Mouse (Mus musculus): ENCODE measurements around the gene Acox3. TPM values are rescaled to one million over a fixed set of nuclear protein-coding genes. Genes with fewer than 3 reads are reported as not detected.

Gene Acox3
- 27.1 TPM for polyA plus RNA-seq (2014; fragmentation: Illumina TruSeq; extraction: RNeasy Lipid Tissue Mini Kit (QIAGEN cat#74804); ENCODE audit: low read depth, low replicate concordance)

DNA sequence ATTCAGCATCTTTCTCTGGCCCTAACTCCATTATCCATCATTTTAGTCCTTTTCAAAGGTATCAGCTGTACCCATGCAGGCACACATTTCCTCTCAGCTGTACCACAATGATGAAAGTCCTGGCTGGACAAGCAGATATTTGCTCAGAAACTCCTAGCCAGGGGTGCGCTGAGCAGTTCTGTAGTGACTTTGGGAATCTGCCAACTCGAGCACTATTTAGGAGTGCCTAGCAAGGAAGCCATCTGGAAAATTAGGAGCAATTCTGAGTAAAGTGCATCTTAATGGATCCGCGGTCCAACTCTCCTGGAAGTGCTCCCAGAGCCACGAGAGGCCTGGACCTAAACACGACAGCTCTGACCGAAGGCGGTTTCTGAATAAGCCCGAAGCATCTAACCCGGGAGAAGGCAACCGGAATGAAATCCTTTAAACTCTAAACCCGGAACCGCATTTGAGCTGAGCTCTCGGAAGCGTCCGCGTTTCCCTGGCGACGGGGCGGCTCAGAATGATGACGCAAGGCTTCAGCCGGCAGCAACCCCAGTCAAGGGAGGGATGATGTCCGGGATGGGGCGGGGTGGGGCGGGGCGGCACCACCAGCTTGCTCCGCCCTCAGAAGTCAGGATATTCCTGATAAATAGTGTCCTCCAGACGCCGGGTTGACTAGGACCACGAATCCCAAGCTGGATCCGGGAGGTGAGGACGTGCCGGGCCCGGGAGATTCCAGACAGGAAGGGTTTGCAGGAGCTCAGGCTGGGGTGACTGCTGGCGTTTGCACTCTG is at the start of gene Acox3:
Gene Acox3 (plus strand): TSS at position 596 of the 776 bp plus-strand sequence.

DNA sequence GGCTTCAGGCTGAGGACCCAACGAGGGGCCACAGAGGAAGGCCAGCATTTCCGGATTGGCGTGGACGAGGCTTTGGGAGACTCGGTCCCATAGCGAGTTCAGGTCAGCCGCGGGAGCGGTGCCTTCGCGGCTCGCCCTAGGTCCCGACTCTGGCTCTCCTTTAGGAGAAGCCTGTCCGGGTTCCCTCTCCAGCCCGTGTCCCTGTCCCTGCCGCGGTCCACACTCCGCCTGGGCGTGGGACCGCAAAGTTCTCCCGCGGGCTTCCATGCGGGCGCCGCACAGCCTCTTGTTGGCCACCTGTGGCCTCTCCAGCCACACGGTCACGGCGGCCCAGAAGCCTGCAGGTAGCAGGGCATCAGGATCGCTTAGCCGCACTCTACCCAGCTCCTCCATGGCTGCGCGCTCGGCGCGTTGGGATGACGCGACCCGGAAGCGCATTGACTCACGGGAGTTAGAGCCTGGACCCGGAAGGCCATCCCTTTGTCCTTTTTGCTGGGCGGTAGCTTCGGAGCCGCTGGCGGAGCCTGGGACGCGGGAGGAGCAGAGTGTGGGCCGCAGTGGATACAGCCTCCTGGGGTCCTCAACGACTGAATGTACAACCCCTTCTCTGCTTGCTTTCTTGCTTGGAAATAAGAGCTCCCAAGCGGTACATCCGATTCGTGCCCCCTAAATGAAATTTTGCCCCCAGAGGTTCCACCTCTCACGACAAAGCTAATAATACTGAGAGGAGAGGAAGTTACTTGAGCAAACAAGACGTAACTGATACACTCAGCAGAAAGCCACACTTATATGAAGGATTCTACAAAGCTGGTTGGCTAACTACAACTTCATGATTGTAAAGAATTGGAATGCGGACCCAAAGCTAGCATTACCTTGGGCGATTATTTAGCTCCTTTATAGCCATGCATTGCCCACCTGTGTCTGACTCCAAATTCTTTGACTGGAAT is 7.9 kb upstream of the Acox3 start, which contains the start of gene Trmt44:
Gene Trmt44 (minus strand): TSS at position 418 of the 947 bp plus-strand sequence.

Other genes with a start within 250 kb of the Acox3 start
- gene Hmx1, start 193.9 kb upstream of the Acox3 start, polyA plus RNA-seq (2014; fragmentation: Illumina TruSeq; extraction: RNeasy Lipid Tissue Mini Kit (QIAGEN cat#74804); ENCODE audit: low read depth, low replicate concordance): not detected
- gene Cpz, start 57.3 kb upstream of the Acox3 start, polyA plus RNA-seq (2014; fragmentation: Illumina TruSeq; extraction: RNeasy Lipid Tissue Mini Kit (QIAGEN cat#74804); ENCODE audit: low read depth, low replicate concordance): 0.84 TPM
- 1.8 TPM for gene Trmt44, start 8.0 kb upstream of the Acox3 start, polyA plus RNA-seq (2014; fragmentation: Illumina TruSeq; extraction: RNeasy Lipid Tissue Mini Kit (QIAGEN cat#74804); ENCODE audit: low read depth, low replicate concordance)
- 92.5 TPM for gene Htra3, start 96.7 kb downstream of the Acox3 start, polyA plus RNA-seq (2014; fragmentation: Illumina TruSeq; extraction: RNeasy Lipid Tissue Mini Kit (QIAGEN cat#74804); ENCODE audit: low read depth, low replicate concordance)
- 11.0 TPM for gene Sh3tc1, start 156.9 kb downstream of the Acox3 start, polyA plus RNA-seq (2014; fragmentation: Illumina TruSeq; extraction: RNeasy Lipid Tissue Mini Kit (QIAGEN cat#74804); ENCODE audit: low read depth, low replicate concordance)
- 30.5 TPM for gene Ablim2, start 174.8 kb downstream of the Acox3 start, polyA plus RNA-seq (2014; fragmentation: Illumina TruSeq; extraction: RNeasy Lipid Tissue Mini Kit (QIAGEN cat#74804); ENCODE audit: low read depth, low replicate concordance)

Measured in heart, adult 10 weeks (tissue).